Mouse (Mus musculus): Measurements from ENCODE around the gene Pdk2. TPM values are rescaled to one million over a fixed set of nuclear protein-coding genes. Genes with fewer than 3 reads are reported as not detected.

Gene Pdk2
- polyA plus RNA-seq, 1 experiment from 2014 or later = 22.7 TPM

DNA sequence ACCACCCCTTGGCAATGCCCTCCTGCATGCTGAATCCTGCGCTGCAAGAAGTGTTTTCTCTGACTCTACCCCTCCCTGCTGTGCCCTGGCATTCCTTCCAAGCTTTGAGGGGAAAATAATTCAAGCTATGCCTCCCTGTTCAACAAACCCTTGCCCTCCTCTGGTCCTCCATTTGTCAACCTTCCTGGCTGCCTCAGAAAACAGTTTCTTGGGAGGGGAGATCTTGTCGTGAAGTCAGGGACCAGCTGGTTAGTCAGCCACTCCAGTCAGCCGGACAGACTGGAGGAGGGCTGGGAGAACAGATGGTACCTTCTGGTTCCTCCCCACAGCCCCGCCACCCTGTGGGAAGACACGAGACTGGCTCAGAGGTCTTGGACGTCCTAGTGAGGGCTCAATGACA lies 3.8 kb downstream of the Pdk2 start:
- Histone ChIP-seq H3K4me1 (replicated peaks; ENCODE audit: control insufficient read depth, insufficient read depth, low read length) (peaks cover 14% of the 10 kb centered on the region; the same call in 1 of the 2 replicates), H3K9me3 (ENCODE audit: control insufficient read depth, low read length) (no peaks in the 10 kb centered on the region), H3K4me3 (replicated peaks; ENCODE audit: low read length) (no peak overlapping the region), H3K4me2 (replicated peaks) (no peak overlapping the region), H3K27ac (no peak overlapping the region), H3K27me3 (ENCODE audit: control insufficient read depth, insufficient read depth, low read length) (no peaks in the 10 kb centered on the region), H3K9ac (no peak overlapping the region), H3K36me3 (replicated peaks; ENCODE audit: control insufficient read depth, insufficient read depth) (no peaks in the 10 kb centered on the region; the same call in 1 of the 2 replicates)
- DNase-seq (ENCODE audit: low spot score) (no peak), ATAC-seq (ENCODE audit: low FRiP score) (no peak)
- WGBS = 50% methylated on average over 6 of the region's 6 CpGs

DNA sequence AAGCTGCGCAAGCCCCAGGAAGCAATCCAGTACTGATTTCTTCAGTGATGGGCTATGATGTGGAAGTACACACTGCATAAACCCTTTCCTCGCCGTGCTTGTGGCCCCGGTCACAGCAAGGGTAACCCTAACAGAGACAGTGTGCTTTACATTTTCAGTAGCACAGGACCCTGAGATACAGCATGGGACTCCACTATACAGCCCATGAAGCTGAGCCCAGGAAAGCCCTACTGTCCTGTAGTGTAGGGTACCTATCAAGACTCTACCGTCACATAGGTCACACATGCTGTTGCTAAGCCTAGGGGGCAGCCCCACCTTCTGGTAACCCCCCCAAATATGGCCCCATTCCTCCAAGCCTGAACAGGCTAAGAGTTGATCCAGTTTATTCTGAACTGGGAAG lies 4.6 kb downstream of the Pdk2 start:
- Histone ChIP-seq H3K4me3 (replicated peaks; ENCODE audit: low read length) (no peak overlapping the region), H3K27me3 (ENCODE audit: control insufficient read depth, insufficient read depth, low read length) (no peaks in the 10 kb centered on the region), H3K27ac (no peak overlapping the region), H3K4me1 (replicated peaks; ENCODE audit: control insufficient read depth, insufficient read depth, low read length) (peaks cover 9% of the 10 kb centered on the region; the same call in 1 of the 2 replicates), H3K36me3 (replicated peaks; ENCODE audit: control insufficient read depth, insufficient read depth) (peaks cover 3% of the 10 kb centered on the region; the same call in 1 of the 2 replicates), H3K9ac (no peak overlapping the region), H3K9me3 (ENCODE audit: control insufficient read depth, low read length) (no peaks in the 10 kb centered on the region), H3K4me2 (replicated peaks) (no peak overlapping the region)
- ATAC-seq (ENCODE audit: low FRiP score) (no peak), DNase-seq (ENCODE audit: low spot score) (no peak)
- WGBS = 94% methylated on average over 5 of the region's 5 CpGs

DNA sequence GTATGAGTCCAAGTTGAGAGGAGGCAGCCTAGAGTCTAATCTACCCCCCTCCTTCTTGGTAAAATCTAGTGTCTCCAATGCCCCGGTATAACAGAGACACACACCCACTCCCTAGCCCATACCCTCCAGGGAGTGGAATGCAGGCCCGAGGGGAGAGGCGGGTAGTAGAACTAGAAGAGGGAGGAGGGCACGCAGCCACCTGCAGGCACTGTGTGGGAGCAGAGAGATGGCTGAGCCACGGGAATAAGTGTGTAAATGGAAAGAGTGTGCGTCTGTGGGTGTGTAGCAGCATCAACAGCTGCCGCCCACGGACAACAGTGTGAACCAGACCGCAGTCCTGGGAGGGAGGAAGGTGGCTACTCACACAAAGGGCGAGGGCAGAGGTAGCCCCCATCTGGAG lies 6.3 kb downstream of the Pdk2 start:
- ATAC-seq (ENCODE audit: low FRiP score) (no peak), DNase-seq (ENCODE audit: low spot score) (no peak)
- no peaks in the 10 kb centered on the region for H3K9me3 ChIP-seq (ENCODE audit: control insufficient read depth, low read length)
- H3K9ac ChIP-seq = no peak overlapping the region
- H3K27ac ChIP-seq = no peak overlapping the region
- no peak overlapping the region for H3K4me2 ChIP-seq (replicated peaks)
- peaks cover 3% of the 10 kb centered on the region; the same call in 1 of the 2 replicates for H3K36me3 ChIP-seq (replicated peaks; ENCODE audit: control insufficient read depth, insufficient read depth)
- WGBS = 74% methylated on average over 10 of the region's 10 CpGs
- no peaks in the 10 kb centered on the region for H3K27me3 ChIP-seq (ENCODE audit: control insufficient read depth, insufficient read depth, low read length)
- no peak overlapping the region for H3K4me3 ChIP-seq (replicated peaks; ENCODE audit: low read length)
- H3K4me1 ChIP-seq (replicated peaks; ENCODE audit: control insufficient read depth, insufficient read depth, low read length) = peaks cover 1% of the 10 kb centered on the region; the same call in 1 of the 2 replicates

DNA sequence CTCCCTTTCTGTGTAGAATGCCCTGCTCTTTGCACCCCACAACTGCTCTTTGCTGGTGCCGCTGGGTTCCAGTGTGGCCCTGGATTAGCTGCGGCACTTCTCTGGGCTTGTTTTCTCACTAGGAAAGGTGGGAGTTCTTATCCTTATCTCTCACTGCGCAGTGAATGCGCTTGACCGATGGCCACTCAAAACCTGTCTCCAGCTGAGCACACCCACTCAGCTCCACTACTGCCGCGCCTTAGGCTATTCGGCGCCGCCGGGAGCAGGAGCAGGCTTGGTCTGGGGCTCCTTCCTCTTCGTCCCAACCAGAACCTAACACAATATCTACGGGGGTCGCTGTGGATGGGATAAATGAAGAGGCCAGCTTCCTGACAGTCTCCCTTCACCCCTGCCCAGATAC lies 7.5 kb downstream of the Pdk2 start:
- Histone ChIP-seq H3K4me2 (replicated peaks) (no peak overlapping the region), H3K27me3 (ENCODE audit: control insufficient read depth, insufficient read depth, low read length) (no peaks in the 10 kb centered on the region), H3K4me3 (replicated peaks; ENCODE audit: low read length) (no peak overlapping the region), H3K9me3 (ENCODE audit: control insufficient read depth, low read length) (no peaks in the 10 kb centered on the region), H3K4me1 (replicated peaks; ENCODE audit: control insufficient read depth, insufficient read depth, low read length) (no peaks in the 10 kb centered on the region), H3K36me3 (replicated peaks; ENCODE audit: control insufficient read depth, insufficient read depth) (peaks cover 3% of the 10 kb centered on the region; the same call in 1 of the 2 replicates), H3K27ac (no peak overlapping the region), H3K9ac (no peak overlapping the region)
- 78% methylated on average over 14 of the region's 14 CpGs for WGBS
- ATAC-seq (ENCODE audit: low FRiP score) = no peak
- no peak for DNase-seq (ENCODE audit: low spot score)

DNA sequence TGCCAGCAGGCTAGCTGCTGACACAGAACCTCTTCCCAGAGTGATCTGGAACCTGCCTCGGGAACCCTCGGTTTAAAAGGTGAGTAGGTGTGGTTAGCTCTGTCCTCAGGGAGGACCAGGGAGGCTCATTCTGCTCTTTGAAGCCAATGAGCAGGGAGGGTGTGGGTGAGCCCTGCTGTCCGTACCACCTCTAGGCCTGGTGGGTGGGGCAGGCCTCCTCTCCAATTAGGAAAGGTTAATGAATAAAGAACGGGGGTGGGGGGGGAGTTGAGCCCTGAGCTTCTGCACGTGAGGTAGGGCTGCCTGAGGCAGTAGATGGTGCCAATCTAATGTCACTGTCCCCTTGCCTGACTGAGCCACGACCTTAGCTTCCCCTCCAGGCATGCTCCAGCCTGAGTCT lies 8.2 kb downstream of the Pdk2 start:
- no peaks in the 10 kb centered on the region for H3K4me1 ChIP-seq (replicated peaks; ENCODE audit: control insufficient read depth, insufficient read depth, low read length)
- no peak overlapping the region for H3K9ac ChIP-seq
- no peak overlapping the region for H3K4me2 ChIP-seq (replicated peaks)
- H3K27me3 ChIP-seq (ENCODE audit: control insufficient read depth, insufficient read depth, low read length) = no peaks in the 10 kb centered on the region
- no peaks in the 10 kb centered on the region for H3K9me3 ChIP-seq (ENCODE audit: control insufficient read depth, low read length)
- WGBS = 32% methylated on average over 6 of the region's 6 CpGs
- no peak overlapping the region for H3K4me3 ChIP-seq (replicated peaks; ENCODE audit: low read length)
- no peak for DNase-seq (ENCODE audit: low spot score)
- peaks cover 3% of the 10 kb centered on the region; the same call in 1 of the 2 replicates for H3K36me3 ChIP-seq (replicated peaks; ENCODE audit: control insufficient read depth, insufficient read depth)
- no peak overlapping the region for H3K27ac ChIP-seq
- no peak for ATAC-seq (ENCODE audit: low FRiP score)

DNA sequence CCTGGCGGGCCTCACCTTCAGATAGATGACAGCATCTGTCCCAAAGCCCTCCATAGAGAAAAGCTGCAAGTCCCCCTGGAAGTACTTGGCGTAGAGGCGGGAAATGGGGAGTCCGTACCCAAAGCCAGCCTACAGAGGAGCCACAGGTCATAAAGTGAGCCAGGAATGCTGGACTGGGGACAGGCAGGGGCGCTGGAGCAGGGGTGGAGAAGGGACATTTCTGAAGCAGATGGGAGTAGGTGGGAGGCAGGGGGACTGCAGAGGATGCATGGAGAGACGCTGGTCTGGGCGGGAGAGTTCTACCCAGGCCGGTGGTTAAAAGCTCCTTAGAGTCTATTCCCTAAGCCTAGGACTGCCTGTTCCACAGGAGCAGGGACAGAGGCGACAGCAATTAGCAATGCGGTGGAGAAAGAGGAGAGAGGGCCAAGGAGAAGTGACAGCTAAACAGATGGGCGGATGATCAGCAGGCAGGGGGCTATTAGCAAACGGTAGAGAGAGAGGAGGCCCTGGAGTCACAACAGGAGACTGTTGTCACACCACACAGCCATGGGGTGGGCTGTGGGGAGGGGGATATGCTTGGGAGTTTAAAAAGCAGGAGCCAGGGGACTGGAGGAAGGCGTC lies 13.2 kb downstream of the Pdk2 start:
- H3K9ac ChIP-seq = no peak overlapping the region
- H3K9me3 ChIP-seq (ENCODE audit: control insufficient read depth, low read length) = no peaks in the 10 kb centered on the region
- H3K27me3 ChIP-seq (ENCODE audit: control insufficient read depth, insufficient read depth, low read length) = no peaks in the 10 kb centered on the region
- H3K36me3 ChIP-seq (replicated peaks; ENCODE audit: control insufficient read depth, insufficient read depth) = peaks cover 33% of the 10 kb centered on the region
- whole genome bisulfite sequencing = 30% methylated on average over 13 of the region's 13 CpGs
- no peak overlapping the region for H3K4me2 ChIP-seq (replicated peaks)
- ATAC-seq (ENCODE audit: low FRiP score) (no peak), DNase-seq (ENCODE audit: low spot score) (no peak)
- no peak overlapping the region for H3K27ac ChIP-seq
- no peaks in the 10 kb centered on the region for H3K4me1 ChIP-seq (replicated peaks; ENCODE audit: control insufficient read depth, insufficient read depth, low read length)
- no peak overlapping the region for H3K4me3 ChIP-seq (replicated peaks; ENCODE audit: low read length)

DNA sequence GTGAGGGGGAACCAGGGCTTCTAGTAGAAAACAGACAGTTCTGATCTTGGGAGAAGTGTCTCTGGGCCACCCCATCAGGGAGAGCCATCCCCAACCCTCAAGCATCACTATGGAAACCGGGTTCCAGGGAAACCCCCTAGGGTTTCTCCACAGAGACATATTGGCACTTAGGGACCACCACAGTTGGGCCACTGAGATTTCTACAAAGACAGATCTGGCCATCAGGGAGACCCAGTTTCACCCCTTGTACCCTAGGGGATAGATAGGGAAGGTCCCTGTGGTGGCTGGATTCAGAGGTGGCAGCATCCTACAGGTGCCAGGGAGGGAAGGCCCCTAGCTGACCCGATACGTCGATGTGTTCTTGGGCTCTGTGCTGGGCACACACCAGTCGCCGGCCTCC lies 14.3 kb downstream of the Pdk2 start:
- Histone ChIP-seq H3K27ac (no peak overlapping the region), H3K9me3 (ENCODE audit: control insufficient read depth, low read length) (no peaks in the 10 kb centered on the region), H3K4me1 (replicated peaks; ENCODE audit: control insufficient read depth, insufficient read depth, low read length) (no peaks in the 10 kb centered on the region), H3K9ac (no peak overlapping the region), H3K4me2 (replicated peaks) (no peak overlapping the region), H3K36me3 (replicated peaks; ENCODE audit: control insufficient read depth, insufficient read depth) (peaks cover 41% of the 10 kb centered on the region), H3K27me3 (ENCODE audit: control insufficient read depth, insufficient read depth, low read length) (no peaks in the 10 kb centered on the region), H3K4me3 (replicated peaks; ENCODE audit: low read length) (no peak overlapping the region)
- 84% methylated on average over 6 of the region's 6 CpGs for WGBS
- DNase-seq (ENCODE audit: low spot score) (no peak), ATAC-seq (ENCODE audit: low FRiP score) (no peak)

DNA sequence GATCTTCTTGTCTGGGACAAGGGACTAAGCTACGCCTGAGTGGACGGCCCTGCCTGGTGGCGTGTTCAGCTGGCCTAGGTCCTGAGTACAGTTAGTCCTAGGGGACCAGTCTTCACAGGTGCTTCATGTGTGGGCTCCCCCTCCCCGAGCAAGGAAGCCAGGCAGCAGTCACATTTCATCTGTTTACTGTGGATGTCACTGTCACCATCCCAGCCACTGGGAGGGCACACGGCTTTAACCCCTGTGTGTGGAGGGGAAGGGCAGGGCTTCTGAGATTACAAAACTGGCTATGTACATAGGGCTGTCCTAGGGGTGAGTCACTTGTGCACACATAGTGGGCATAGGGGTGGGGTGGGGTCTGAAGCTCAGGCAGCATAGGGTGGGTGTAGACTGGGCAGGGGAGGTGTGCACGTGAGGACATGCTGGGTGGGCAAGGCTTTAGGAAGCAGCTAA lies 15.0 kb downstream of the Pdk2 start:
- ATAC-seq (ENCODE audit: low FRiP score) = no peak
- Histone ChIP-seq H3K4me2 (replicated peaks) (no peak overlapping the region), H3K4me3 (replicated peaks; ENCODE audit: low read length) (no peak overlapping the region), H3K9me3 (ENCODE audit: control insufficient read depth, low read length) (no peaks in the 10 kb centered on the region), H3K27me3 (ENCODE audit: control insufficient read depth, insufficient read depth, low read length) (no peaks in the 10 kb centered on the region), H3K27ac (no peak overlapping the region), H3K4me1 (replicated peaks; ENCODE audit: control insufficient read depth, insufficient read depth, low read length) (no peaks in the 10 kb centered on the region), H3K9ac (no peak overlapping the region), H3K36me3 (replicated peaks; ENCODE audit: control insufficient read depth, insufficient read depth) (peaks cover 48% of the 10 kb centered on the region)
- 70% methylated on average over 6 of the region's 6 CpGs for WGBS
- no peak for DNase-seq (ENCODE audit: low spot score)

DNA sequence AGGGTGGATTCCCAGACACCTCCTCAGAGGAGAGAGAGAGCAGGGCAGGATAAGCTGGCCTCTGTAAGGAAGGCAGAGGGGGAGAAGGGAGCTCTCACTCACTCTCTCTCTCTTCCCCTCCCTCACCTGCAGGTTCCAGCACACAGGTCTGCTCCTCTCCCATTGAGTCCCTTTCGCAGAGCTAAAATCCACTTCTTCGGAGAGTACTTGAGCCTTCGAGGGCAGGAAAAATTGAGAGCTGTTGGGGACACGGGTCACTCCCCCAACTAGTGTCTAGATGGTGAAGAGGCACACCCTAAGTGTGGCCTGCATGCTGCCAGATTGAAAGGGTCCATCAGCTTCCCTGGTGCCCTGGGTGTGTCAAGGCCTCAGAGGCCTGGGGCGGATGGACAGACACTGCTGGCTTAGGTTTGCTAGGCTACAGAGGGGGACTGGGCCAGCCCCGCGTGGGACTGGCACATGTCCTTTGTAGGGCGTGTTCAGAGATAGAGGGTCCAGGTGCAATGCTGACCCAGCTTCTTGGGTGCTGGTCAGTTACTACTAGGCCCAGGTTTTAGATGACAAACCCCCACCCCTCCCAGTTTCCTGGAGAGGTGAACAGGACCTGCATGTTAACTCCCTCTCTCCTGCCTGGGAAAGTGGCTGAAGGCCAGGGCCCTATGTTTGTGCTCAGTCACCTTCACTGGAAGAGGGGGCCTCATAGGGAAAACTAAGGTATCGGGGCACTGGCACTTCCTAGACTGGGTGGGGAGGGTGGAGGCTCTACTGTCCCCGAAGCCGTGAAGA lies 15.7 kb downstream of the Pdk2 start:
- Histone ChIP-seq H3K27ac (no peak overlapping the region), H3K4me2 (replicated peaks) (no peak overlapping the region), H3K9me3 (ENCODE audit: control insufficient read depth, low read length) (no peaks in the 10 kb centered on the region), H3K36me3 (replicated peaks; ENCODE audit: control insufficient read depth, insufficient read depth) (peaks cover 55% of the 10 kb centered on the region), H3K27me3 (ENCODE audit: control insufficient read depth, insufficient read depth, low read length) (no peaks in the 10 kb centered on the region), H3K4me3 (replicated peaks; ENCODE audit: low read length) (no peak overlapping the region), H3K4me1 (replicated peaks; ENCODE audit: control insufficient read depth, insufficient read depth, low read length) (no peaks in the 10 kb centered on the region), H3K9ac (no peak overlapping the region)
- WGBS = 90% methylated on average over 11 of the region's 11 CpGs
- ATAC-seq (ENCODE audit: low FRiP score) = no peak
- no peak for DNase-seq (ENCODE audit: low spot score)

All from hindbrain, embryonic 14.5 days (tissue).